Mouse (Mus musculus) urinary bladder, postnatal 10 days (tissue): ENCODE data around the gene Snx29.

ENCODE experiments used
- DNase-seq: peaks from one replicate; pipeline ENCODE4 v3.0.0; 2022; ENCODE audit warnings: low spot score

The Snx29 gene

DNA sequence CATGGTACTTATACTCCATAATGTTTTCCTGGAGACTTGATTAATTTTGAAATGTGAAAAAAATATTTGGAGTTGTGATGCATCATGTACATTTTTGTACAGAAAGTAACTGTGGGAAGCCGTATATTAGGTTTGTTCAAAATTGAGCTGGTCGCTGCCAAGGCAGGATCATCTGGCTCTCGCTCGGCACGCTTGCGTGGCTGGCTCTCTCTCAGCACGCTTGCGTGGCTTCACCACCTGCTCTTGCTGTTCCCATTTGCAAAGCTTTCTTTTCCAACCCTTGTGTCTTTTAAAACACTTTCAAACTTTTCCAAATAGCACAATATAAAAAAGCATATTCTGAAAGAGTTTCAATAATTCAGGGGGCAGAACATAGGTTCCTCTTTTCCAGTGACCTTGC, 317.2 kb downstream of the Snx29 start:
- DNase-seq, result no peak

- no peak for DNase-seq
Measured at GRCm38 (mm10) chr16:11643603-11644002, 320.9 kb downstream of the Snx29 start.

- DNase-seq, result no peak
Measured at GRCm38 (mm10) chr16:11644399-11644798, 321.7 kb downstream of the Snx29 start.

DNA sequence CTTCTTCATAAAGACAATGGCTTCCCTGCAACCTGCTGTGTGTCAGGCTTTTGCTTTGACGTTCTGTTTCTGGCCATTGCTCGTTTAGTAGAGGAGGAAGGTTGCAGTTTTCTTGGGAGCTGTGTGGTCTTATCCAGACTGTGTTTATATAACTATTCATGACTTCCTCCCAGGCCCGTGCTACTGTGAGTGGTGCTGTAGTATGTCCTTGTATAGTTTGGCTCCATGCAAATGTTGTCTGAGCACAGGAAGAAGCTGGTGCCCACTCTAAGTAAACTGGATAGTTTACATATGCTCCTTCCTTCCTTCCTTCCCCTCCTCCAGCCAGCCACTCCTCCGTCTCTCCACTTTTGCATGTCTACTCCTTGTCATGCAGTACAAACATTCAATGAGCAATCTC, 323.0 kb downstream of the Snx29 start:
- no peak for DNase-seq

DNA sequence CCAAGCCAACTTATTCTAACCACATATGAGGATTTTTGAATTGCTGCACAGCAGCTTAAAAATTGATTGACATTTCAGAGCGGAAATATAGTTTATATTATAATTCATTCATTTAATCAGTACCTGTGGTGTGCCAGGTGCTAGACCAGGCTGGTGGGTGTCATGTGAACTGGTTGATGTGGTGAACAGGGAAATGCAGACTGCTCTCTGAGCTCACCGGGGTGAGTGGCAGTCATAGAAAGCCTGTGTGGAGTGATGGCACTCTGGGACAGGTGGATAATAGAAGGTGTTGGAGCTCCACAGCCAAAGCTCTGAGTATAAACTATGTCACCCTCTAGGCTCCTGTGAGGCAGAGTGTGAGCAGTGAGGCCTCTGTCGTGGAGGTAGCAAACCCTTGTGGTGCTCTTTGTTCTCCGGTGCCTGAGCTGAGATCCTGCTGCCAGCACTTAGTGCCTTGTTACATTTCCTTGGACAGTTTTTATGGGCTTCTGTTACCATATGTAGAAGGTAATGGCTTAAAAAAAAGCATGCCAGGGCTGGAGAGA, 324.1 kb downstream of the Snx29 start:
- no peak for DNase-seq

DNA sequence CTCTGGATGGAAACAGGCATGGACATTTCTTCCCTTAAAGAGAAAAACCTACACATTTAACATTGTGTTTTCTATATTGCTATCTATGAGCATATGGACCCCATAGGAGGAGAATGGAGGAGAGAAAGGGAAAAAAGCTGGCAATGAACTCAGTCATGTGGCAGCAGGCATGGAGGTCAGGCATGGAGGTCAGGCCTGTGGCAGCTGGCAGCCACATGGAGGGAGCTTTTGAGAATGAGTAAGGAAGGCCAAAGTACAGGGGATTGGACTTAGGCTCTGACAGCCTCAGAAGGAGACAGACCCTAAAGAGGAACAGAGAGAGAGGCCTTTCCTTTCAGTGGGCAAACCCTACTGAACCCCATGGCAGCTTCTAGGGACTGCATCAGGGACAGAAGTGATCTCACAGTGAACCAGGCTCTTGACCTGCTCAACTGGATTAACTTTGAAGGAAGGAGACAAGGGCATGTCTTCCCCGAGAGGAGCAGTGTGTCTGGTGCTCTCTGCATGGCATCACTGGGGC, 325.5 kb downstream of the Snx29 start:
- no peak for DNase-seq

GRCm38 (mm10) chr16:11652686-11653366, 330.1 kb downstream of the Snx29 start:
- DNase-seq, result no peak

DNA sequence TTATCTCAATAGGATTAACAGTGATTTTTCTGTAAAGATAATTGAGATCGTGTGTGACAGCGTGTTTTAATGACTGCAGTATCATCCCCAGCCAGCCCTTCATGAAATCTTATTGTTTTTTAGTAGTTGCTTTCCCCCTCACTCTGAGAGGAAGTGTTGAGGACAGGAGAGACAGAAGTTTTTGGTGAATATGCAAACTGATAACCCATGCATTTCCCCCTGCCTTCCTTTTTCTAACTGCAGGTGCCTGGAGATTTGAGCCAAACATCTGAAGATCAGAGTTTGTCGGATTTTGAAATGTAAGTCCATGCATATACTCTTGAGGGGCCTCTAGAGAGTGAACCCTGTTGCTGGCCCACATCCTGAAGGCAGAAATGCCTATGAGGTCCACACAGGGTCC, 333.2 kb downstream of the Snx29 start:
- no peak for DNase-seq

DNA sequence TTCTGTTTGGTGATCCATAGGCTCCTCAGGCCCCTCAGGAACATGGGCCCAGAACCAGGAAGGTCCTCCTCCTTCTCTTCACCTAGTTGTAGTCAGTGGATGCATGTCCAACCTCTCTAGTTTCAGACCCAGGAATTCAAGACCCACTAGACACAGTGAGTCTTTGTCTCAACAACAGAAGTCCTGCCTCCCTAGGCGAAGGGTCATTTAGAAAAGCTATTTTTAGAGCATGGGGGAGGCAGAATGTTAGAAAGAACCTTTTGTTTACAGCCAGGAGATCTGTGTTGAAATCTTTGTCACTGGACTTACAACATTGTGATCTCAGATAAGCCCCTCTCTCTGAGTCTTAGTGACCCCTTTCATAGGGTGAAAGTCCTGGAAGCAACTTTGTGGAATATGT, 334.4 kb downstream of the Snx29 start:
- DNase-seq, result no peak

- DNase-seq, result no peak
Measured at GRCm38 (mm10) chr16:11659111-11659720, 336.5 kb downstream of the Snx29 start.

- DNase-seq, result no peak
Measured at GRCm38 (mm10) chr16:11664896-11665705, 342.4 kb downstream of the Snx29 start.

- no peak for DNase-seq
Measured at GRCm38 (mm10) chr16:11665869-11666268, 343.2 kb downstream of the Snx29 start.

DNA sequence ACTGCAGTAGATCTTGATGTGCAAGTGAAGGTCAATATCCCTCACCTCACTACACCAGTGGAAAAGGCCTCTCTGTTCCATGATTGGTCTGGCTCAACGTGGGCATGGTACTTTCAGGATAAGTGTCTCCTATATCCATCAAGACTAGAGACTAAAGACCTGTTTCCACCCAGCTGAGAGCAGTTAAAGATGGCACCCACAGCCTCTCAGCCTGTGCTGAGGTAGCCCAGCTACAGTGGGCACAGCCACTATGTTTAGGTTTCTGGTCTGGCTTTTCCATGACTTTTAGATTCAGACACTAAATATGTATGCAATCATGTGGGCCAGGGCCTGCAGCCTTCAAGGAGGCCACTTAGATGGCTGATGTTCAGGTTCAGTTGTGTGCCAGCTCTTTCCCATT, 345.7 kb downstream of the Snx29 start:
- DNase-seq, result no peak

GRCm38 (mm10) chr16:11668878-11669277, 346.2 kb downstream of the Snx29 start:
- no peak for DNase-seq

GRCm38 (mm10) chr16:11670251-11670970, 347.7 kb downstream of the Snx29 start:
- DNase-seq, result no peak

- DNase-seq, result no peak
Measured at GRCm38 (mm10) chr16:11670971-11671310, 348.2 kb downstream of the Snx29 start.

DNA sequence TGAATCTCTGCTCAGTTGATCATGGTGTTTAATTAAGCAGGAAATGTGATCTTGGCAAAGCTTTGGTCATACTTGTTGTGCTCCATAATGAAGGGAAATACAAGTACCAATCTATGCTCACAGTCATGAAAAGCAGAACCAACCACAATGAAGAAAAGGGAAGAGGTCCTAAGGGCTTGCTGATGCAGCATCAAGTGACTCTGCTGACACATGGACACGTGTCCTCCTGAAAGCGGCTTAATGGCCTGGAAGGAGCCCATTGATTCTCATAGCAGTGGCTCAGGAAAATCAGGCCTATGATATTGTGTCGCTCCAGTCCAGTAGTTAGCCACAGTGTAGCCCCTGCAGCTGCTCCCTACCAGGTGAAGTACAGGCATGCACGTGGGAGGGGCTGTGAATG, 353.3 kb downstream of the Snx29 start:
- no peak for DNase-seq

- DNase-seq, result no peak
Measured at GRCm38 (mm10) chr16:11685264-11685663, 362.6 kb downstream of the Snx29 start.

DNA sequence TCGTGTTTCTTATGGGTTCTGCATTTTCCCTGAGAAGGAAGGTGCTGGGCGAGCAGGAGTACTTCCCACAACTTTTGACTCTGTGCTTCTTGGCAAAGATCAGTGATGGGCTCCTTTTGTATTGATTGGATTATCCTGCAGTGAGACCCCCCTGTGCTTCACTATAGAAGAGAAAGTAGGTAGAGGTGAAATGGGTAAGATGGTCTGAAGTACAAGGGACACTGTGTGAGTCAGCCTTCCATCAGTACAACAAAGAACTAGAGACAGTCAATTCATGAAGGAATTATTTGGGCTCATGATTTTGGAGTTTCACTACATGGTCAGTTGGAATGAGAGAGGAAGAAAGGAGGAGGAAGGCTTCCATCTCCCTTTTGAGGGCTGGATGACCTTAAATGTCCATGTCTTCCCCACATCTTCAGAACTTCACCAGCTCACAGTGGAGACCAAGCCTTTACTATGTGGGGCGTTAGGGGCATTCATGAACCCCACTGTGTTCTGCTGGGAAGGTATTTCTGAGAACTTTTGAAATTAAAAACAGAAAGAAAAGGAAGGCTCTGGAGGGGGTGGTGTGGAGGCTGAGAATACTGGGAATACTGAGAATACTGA, 363.1 kb downstream of the Snx29 start:
- no peak for DNase-seq

GRCm38 (mm10) chr16:11687836-11688235, 365.1 kb downstream of the Snx29 start:
- DNase-seq, result no peak

- no peak for DNase-seq
Measured at GRCm38 (mm10) chr16:11688281-11689005, 365.7 kb downstream of the Snx29 start.
